Mouse (Mus musculus): Measurements from ENCODE around the gene Lrfn4. TPM values are rescaled to one million over a fixed set of nuclear protein-coding genes. Genes with fewer than 3 reads are reported as not detected.

The Lrfn4 gene
- total RNA-seq, 2 experiments from 2014 or later: 4.4 to 7.7 TPM

- no peak for DNase-seq (ENCODE audit: low spot score in 2 of 2)
Measured at GRCm38 (mm10) chr19:4570237-4570613, 45.2 kb downstream of the Lrfn4 start.

GRCm38 (mm10) chr19:4569356-4570236 is 45.9 kb downstream of the Lrfn4 start:
- DNase-seq (ENCODE audit: low spot score in 2 of 2): no peak

GRCm38 (mm10) chr19:4568832-4569231 is 46.6 kb downstream of the Lrfn4 start:
- DNase-seq (ENCODE audit: low spot score in 2 of 2): no peak

- DNase-seq (ENCODE audit: low spot score in 2 of 2): no peak
Measured at GRCm38 (mm10) chr19:4567665-4568064, 47.8 kb downstream of the Lrfn4 start.

- DNase-seq (ENCODE audit: low spot score in 2 of 2): no peak
Measured at GRCm38 (mm10) chr19:4566880-4567279, 48.6 kb downstream of the Lrfn4 start.

- DNase-seq (ENCODE audit: low spot score in 2 of 2): no peak
Measured at GRCm38 (mm10) chr19:4565678-4566077, 49.8 kb downstream of the Lrfn4 start.

Small RNA genes within 50 kb of the gene (microRNA-seq; reads per million reads assigned to microRNA genes)
- 0 reads per million in 2 experiments for gene Mir6986 (ENCODE audit: borderline number of aligned reads in 2 of 2)

Other genes starting within 250 kb of the Lrfn4 start
- 100 to 1,000 TPM; 108 to 132 TPM for gene Kdm2a, start 217.4 kb downstream of the Lrfn4 start, total RNA-seq (2021)
- gene Rhod, start 176.2 kb downstream of the Lrfn4 start, total RNA-seq (2021): 10 to 100 TPM; 19.1 to 25.8 TPM
- gene Syt12, start 138.2 kb downstream of the Lrfn4 start, total RNA-seq (2021): 10 to 100 TPM; 64.3 to 94.0 TPM
- gene 2010003K11Rik, start 117.1 kb downstream of the Lrfn4 start, total RNA-seq (2021): 100 to 1,000 TPM in 1 of 2 experiments, 10 to 100 TPM in 1; 42.0 to 133 TPM
- gene Pcx, start 105.2 kb downstream of the Lrfn4 start, total RNA-seq (2021): 100 to 1,000 TPM; 622 to 707 TPM
- gene Rce1, start 10.0 kb upstream of the Lrfn4 start, total RNA-seq (2021): 10 to 100 TPM; 34.1 to 38.1 TPM
- not detected for gene Gm960, start 83.0 kb upstream of the Lrfn4 start, total RNA-seq (2021)
- gene Sptbn2, start 95.5 kb upstream of the Lrfn4 start, total RNA-seq (2021): 1 to 10 TPM in 1 of 2 experiments, under 1 TPM in 1; 0.58 to 1.3 TPM
- gene Rbm4b, start 140.8 kb upstream of the Lrfn4 start, total RNA-seq (2021): 10 to 100 TPM; 18.4 to 18.8 TPM
- 10 to 100 TPM; 64.1 to 66.8 TPM for gene Rbm4, start 178.2 kb upstream of the Lrfn4 start, total RNA-seq (2021)
- gene Gm21992, start 195.9 kb upstream of the Lrfn4 start, total RNA-seq (2021): 10 to 100 TPM; 28.1 to 30.6 TPM
- 10 to 100 TPM; 46.1 to 59.0 TPM for gene Rbm14, start 196.0 kb upstream of the Lrfn4 start, total RNA-seq (2021)
- 100 to 1,000 TPM in 1 of 2 experiments, 10 to 100 TPM in 1; 94.4 to 109 TPM for gene Ccs, start 223.7 kb upstream of the Lrfn4 start, total RNA-seq (2021)
- under 1 TPM in 1 of 2 experiments, not detected in 1; 0.13 TPM for gene Ccdc87, start 223.7 kb upstream of the Lrfn4 start, total RNA-seq (2021)
- gene Ctsf, start 239.5 kb upstream of the Lrfn4 start, total RNA-seq (2021): 100 to 1,000 TPM; 318 to 345 TPM